Mouse (Mus musculus) right cerebral cortex, adult 2 months (tissue): Measurements from ENCODE around the gene Rnf217.

Experiments used
- DNase-seq, 2 experiments: peaks; one replicate each; pipeline ENCODE4 v3.0.0; 2021 to 2022; ENCODE audit warnings: low spot score in 2 of 2

Gene Rnf217

DNA sequence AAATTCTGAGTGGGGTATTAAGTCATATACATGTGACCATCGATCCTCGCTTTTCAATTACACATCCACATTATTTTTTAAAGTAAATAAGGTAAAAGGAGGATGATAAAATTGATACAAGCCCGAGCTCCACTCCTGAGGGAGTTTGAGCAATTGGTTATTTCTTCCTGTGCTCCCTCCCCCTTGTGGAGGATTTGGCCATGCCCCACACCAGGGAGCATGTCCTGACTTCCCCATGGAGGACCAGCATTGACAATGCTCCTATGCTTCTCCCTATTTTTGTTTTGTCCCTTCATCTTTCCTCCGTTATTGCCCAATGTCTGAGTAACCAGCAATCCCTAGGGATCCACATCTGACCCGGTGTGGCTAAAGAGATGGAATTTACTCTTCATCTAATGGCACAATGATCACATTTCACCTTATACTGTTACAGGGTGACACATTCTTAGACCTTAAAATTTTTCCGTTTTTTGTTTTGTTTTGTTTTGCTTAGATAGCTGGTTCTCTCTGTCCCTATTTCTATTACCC, 53.5 kb downstream of the Rnf217 start:
- DNase-seq: no peak

DNA sequence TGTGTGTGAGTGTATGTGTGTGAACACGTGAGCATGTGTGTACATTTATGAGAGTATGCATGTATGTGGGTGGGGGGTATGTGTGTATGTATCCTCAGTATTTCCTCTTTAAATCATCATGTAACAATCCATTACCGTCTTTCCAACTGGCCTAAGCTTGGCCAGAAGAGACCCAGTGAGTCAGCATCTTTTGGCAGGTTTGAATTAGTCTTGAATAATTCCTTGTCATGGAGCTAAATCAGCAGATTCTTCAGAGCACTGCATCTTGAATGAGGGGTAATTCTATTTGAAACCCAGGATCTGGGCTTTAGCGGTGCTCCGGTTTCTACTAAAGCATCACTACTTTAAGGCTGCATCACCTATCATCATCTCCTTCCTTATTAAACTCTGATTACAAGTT, 55.7 kb downstream of the Rnf217 start:
- DNase-seq: no peak

DNA sequence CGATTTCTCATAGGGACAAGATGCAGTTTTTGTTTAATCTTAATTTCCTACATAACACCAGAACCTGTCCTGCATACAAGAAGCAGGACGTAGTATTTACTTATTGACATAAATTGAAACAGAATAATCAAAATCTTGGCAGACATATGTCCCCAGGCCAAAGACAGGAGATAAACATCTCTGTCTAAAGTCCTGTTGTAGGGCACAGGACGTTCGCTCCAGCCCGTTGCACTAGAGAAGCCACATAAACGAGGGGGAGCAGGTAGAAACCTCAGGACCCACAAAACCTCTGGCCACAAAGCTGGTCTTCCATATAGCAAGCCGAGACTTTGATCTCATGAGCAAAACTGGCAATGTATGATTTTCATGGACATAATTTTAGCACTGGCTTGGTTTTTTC, 57.1 kb downstream of the Rnf217 start:
- DNase-seq: no peak

DNA sequence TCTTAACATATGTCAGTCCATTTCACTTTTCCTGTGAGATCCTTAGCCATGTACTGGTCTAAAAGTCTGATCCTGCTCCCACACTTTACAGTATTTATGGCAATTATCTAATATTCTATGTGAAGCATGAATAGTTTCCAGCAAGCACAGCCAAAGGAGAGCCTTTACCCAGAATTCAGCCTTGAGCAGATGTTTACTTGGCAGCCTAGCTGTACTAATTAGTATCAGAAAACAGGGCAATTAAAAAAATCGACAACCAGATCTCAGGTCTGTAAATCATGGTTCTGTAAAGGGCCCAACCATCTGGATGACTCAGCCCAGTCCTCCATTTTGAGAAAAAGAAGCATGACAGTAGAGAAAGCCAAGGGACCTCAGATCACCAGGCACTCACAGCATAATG, 57.6 kb downstream of the Rnf217 start:
- DNase-seq: no peak

DNA sequence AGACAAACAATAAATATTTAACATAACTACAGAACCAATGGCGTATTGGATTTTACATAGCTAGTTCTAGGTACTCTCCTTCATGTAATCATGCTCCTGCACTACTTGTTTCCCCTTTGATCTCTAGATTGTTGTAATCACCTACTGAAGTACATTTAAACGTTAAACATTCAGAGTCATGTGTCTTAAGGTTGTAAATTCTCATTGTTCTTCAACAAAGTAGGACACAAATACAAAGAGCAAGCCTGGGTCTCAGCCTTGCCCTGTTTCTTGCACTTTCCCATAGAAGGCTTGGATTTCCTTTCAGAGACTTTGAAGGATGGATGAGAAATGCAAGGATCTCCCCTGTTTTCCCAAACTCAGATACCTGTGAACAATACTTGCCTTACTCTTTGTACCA, 61.8 kb downstream of the Rnf217 start:
- DNase-seq: no peak

DNA sequence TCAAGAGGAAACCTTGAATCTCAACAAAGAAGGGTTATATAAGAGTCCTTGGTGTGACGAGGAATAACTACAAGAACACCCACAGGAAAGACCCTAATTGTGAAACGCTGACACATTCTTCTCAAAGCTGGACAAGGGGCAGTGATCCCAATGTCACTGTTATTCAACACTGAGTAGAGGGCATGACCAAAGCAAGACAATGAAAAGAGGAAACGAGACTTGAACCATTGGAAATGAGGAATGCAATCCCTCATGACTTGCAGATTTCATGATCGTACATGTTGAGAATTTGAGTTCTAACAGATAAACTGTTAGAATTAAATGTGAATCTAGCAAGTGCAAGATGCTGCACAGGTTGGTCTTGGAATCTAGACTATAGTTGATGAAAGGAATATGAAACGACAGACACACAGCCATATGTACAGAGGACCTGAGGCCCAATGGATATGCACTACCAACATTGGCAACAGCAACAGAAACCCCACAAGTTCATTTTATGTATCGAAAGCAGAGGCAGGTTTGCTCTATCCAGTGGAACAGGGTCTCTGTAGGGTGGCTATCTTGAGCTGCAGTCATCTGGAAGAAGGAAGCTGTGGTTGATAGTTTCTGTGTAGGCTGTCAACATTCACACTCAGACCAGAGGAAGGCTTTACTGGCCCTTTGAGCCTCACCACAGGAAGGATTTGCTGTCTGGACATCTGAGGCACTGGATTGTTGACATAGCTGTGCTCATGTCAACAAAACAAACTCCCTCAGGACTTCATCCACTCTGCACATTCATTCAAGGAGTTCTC, 64.6 kb downstream of the Rnf217 start:
- no peak for DNase-seq

DNA sequence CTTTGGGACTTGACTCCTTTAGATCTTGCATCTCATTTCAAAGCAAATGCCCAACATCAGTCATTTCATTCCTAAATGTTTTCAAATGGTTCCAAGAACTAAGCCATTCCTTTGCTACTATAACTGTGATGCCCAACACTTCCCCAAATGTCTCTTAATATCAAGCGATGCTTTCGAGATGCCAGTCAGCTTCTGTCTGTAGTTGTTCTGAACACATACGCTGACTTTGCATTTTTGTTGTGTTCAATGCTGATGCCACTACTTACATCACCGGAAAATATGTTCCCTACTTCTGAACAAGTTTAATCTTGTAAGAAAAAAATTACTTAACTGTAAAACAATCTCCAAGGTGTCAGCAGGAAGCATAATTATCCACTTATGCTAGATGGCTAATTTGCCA, 68.5 kb downstream of the Rnf217 start:
- no peak for DNase-seq

DNA sequence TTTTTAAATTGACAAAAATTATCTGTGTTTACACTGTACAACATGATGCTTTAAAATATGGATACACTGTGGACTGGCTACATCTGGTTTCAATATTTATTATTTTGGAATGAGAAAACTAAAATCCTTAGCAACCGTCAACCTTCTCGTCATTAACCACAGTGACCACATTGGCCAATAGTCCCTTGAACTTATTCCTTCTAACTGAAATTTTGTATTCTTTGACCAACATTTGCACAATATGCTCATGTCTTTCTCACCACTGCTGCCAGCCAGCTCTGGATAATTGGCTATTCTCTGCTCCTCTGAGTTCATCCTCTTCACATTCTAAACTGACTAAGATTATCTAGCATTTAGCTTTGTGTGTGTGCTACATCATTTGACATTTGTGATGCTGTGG, 69.6 kb downstream of the Rnf217 start:
- DNase-seq: no peak

DNA sequence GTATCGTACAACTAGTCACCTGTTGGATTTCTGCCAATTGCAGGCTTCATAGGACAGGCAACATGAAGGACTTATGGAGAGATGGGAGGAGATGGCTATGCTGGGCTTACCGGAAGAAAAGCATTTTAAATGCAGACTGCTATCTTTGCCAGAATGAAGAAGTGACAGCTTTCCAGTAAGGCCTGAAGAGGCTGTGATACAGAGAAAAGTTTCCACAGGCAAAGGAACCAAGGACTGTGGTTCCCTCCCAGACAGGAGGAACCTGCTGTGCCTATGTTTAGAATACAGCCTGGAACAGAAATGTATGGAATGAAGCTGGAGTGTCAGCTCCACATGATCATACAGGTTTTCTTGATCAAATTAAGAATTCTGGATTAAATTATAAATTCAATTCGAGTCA, 70.3 kb downstream of the Rnf217 start:
- no peak for DNase-seq

DNA sequence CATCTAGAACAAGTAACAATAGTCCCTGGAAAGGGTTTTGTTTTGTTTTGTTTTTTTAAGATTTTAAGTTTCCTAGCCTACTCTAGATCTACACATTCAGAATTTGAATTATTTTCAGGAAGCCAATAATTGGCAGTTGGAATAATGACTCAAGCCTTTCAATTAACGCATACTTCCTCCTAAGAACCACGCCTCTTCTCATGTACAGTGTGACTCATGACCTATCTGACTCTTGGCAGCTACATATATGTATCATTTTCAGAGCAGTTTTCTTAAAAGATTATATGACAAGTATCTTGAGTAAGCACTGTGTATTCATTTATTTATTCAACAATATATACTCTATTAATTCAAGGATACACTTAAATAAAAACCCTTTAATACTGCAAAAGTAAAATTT, 70.7 kb downstream of the Rnf217 start:
- DNase-seq: no peak

DNA sequence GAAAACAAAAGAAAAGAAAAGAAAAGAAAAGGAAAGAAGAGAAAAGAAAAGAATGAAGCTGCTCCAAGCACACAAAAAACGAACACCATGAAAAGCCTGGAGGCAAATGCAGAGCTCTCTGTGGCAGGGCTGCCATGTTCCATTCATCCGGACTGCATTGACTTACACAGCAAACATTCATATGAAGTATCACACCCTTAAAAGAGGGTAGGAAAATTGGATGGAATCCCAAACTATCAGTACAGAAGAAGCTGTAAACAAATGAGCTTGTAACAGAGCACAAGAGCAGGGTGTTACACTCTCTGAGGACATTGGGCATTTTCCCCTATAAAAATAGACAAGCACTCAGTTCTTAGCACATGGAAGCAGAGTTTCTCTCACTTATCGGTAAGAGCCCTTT, 71.8 kb downstream of the Rnf217 start:
- DNase-seq: no peak

DNA sequence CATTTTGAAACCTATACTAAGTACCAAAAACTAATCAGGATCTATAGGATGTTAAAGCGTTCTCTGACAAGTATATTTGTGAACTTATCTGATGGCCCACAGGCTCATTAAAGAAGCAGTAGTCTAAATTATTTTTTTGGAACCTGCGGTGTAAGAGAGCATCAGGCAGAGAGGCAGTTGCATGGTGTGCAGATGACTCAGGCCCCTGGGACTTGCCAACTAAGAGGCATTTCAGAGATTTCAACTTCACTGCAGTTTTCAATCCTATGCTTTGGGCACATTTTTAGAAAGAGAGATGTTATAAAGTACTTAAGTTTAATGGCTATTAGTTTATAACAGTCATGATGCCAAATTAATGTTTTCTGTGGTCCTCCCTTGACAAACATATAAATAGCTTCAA, 73.9 kb downstream of the Rnf217 start:
- DNase-seq: no peak

DNA sequence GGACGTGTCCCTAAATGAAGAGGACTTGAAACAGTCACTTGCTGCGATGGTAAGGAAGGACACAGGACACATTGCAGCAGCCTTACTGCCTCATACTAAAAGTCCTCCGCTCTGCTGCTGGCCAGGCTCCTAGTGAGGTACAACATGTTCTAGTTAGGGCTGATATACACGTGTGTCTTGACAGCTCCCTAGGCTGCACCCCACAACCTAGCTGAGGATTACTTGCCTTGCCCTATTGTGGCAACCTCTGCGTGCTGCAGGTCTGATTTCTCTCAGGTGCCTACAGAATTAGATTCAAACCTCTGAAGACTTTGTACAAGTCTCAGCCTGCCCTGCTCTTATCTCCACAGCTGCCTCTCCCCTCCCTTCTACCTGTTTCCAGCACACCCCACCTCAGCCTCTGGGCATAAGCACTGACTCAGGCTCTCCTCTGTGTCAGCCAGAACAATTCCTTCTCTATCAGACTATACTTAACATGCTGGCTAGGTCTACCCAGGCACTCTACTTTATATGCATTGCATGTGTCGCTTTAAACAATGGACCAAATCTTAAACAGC, 75.6 kb downstream of the Rnf217 start:
- DNase-seq: no peak

DNA sequence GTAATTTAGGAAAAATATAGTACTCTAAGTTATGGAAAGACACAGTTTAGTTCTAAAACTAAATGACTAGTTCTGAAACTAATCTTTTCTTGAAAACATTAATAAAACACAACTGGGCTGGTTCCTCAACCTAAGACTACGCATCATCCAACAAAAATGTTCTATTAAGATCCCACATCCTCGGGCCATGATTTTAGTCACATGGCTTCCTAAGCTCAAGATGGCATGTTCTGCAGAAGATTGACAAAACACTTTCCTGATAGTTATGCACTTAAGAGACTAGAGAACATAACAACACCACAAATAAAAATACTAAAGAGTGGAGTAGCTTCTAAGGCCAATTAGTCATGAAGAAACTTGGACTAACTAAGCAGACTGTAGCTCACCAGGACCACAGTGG, 76.2 kb downstream of the Rnf217 start:
- DNase-seq: no peak

DNA sequence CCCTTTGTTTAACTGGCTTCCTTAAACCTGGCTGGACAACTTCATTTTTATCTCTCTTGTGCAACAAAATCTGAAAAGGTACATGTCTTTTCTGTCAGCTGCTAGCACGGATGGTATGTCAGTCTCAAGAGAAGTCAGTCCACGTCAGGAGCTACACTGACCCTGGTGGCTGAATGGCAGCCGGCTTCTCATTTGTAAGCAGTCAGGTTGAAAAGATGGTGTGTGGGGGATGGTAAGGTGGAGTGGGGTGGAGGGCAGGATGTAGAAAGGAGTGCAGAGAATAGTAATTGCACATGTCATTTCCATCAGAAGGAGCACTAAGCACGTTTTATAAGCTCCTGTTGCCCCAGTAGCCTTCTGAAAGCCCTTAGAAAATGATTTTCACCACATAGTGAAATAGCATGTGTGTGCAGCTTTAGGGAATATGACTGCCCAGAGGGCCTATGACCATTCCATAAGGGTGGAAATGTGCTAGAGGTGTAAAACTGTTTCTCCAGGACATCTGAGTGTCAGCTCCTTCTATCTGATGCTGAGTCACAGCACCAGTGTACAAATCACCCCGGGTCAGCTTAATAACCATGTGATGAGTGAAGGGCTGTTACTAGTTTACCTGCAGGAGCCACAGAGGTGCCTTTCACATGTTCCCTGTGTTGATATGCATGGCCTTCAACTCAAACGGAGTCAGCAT, 80.5 kb downstream of the Rnf217 start:
- no peak for DNase-seq

DNA sequence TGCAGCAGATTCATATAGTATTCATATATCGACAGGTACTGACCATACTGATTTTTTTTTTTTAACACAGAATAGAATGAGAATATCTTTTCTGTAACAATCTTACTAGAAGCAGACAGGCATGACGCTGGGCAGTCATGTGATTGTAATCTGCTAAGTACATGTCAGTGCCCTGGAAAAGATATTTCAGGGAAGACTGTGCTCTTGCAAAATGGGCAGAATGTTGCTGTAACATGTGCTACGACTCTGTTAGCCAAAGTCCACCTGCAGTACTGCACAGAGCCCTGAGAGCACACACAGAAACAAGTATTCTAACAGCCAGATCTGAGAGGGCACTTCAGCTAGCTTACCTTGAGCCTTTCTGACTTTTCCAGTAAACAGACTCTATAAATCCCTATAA, 83.3 kb downstream of the Rnf217 start:
- no peak for DNase-seq

DNA sequence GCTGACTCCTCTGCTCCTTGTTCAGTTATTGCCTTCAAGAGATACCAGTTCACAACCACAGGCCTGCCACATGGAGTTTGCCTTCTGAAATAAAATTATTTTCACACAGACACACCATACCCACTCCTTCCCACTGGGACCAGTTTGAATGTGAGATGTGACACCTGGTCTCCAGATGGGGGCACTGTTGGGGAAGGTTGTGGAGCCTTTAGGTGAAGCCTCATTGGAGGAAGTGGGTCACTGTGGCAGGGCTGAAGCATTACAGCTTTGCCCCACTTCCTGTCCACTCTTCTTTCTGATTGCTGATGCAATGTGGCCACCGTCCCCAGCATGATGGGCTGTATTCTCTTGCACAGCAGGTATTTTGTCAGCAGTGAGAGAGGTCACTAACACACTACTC, 89.6 kb downstream of the Rnf217 start:
- DNase-seq: no peak

DNA sequence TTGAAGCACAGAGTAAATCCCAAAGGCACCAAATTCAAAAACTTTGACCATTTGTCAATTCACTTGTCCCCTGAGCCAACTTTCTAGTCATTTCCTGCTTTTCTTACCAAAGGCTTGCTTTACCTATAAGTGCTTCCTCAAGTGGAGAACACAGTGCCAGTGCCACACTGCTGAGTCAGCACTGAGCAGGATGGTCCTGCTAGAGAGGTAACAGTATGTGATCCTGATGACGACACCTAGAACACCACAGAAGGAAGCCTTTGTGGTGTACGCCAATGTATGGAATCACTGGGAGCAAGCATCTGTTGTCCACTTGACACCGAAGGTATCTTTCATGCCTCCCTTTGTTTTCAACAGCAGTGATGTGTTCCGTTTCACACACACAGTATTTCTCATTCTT, 90.8 kb downstream of the Rnf217 start:
- DNase-seq: no peak

DNA sequence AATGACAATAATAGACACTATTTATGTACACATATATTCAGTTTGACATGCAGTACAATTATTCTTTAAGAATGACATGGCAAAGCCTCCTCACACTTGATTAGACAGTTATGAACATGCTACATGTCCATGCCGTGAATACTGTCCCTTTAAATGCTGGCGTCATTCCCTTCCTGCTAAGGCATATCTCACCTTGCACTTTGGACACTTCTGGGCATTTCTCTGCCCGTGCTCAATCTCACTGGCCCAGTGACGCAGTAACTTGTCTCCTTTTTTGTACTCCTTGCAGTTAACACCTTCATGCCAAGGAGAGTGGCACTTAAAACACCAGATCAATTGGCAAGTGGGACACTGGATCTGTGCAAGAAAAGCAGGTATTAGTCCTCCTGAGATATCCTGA, 91.8 kb downstream of the Rnf217 start:
- DNase-seq: no peak

DNA sequence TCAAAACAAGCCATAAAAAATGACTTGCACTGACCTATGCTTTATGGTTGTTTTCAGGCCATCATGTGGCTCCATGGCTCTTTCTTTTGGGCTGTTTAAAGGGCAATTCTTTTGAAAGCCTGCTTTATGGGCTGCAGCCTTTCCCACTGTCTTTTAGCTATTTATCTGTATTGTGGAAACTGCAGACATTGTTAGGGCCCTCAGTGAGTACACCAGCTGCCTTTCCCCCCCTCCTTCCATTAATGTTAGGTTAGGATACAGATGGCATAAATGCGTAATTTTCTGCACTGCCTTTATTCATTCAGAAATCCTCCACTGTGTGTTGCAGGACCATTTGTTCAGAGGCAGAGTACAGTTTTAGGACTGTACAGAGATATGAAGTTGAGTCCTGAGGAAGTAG, 93.1 kb downstream of the Rnf217 start:
- DNase-seq: no peak

DNA sequence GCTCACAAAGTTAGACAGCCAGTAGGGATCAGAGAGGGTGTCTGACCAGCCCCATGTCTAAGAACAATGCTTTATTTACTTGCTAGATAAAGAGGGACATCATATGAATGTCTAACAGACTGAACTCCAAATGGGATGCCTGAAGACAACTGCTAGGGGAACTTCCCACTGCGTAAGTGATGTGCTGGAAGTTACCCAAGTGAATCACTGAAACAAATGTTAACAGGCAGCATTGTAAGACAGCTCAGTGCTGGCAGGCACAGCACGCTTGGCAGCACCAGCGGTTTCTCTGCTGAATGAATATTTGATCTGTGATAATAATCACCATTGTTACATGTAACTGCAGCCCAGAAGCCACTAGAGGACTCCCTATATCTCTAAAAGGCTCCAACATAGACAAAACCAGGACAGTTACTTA, 104.8 kb downstream of the Rnf217 start:
- peak; percentile 35 to 50 for DNase-seq

DNA sequence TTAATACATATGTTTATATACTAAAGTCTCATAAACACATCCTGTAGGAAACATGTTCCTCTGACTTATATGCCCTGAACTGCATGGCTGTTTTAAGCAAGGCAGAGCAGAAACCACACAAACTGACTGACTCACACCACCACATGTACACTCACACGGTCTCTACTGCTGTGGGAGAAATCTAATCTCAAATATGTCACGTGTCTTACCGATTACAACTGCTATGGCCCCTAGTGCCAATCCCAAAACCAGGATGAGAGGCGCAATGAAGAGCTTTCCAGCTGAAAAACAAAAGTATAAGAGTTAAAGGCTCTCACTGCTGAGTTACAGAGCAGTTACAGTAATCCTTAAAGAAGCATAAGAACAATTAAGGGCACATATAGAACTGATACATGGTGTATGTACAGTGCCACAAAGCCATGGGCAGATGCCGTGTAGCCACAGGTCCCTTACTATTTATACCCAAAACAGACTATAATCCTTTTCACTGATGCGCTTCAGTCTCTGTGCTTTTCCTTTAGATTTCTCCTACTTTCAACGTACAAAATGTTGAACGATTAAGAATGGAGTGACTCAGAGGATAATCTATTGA, 105.3 kb downstream of the Rnf217 start:
- DNase-seq: no peak

DNA sequence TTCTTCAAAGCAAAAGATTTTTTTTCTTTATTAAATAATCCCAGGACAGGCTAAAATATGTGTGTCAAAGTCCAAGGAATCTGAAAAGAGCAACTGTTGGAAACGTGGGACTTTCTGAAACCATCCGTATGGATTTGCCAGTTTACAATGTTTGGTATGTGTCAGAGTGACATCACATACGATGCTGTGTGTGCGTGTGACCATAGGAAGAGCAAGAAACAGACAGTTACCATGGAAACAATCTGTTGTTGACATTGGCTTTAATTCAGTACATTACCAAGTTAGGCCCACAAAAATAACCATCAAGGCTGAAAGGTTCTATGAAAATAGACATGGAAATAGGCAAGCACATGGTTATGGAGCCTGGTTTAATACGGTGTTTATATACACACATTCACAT, 107.3 kb downstream of the Rnf217 start:
- no peak for DNase-seq
